ENCODE assay signal across 13 mouse cellular contexts in genomic region chr2:72908191-72908910, GRCm38 (mm10).
A peak's percentile ranks its signal among the peaks of the same experiment; 100 is the strongest.
DNase-seq lines count a peak whose midpoint lies in the region; ATAC-seq and TF ChIP-seq lines count a peak whose summit lies in the region.
"Had no signal": no experiment of that assay in that cellular context is flagged by ENCODE, and none has a peak within 500 bp of the region (broad histone marks: within the 10 kb centered on the region; RNA-seq: fewer than 3 reads in every experiment).

No protein-coding gene starts in this region.

- TF ChIP-seq POLR2A in ES-Bruce4 (IDR thresholded peaks at IDR 0.05; ENCODE audit: insufficient read depth, low read length): no peak

- no peak for TF ChIP-seq CTCF in ES-Bruce4 (IDR thresholded peaks at IDR 0.05; ENCODE audit: low read depth, low read length)

- H3K9ac ChIP-seq in ES-Bruce4 (ENCODE audit: low read depth, poor library complexity, severe bottlenecking): no peak overlapping the region
- H3K9ac ChIP-seq in intestine, embryonic 15.5 days: no peak overlapping the region
- H3K9ac ChIP-seq in liver, embryonic 13.5 days: no peak overlapping the region
- H3K9ac ChIP-seq: midbrain, embryonic 15.5 days had no signal

- 49% methylated on average over 20 of the region's 20 CpGs for WGBS in intestine, embryonic 15.5 days
- WGBS in liver, embryonic 13.5 days (ENCODE audit: insufficient replicate concordance): 67% methylated on average over 20 of the region's 20 CpGs

- peak overlapping the region; percentile 17; the same call in 1 of the 2 replicates for H3K4me3 ChIP-seq in ES-Bruce4 (ENCODE audit: low read depth, low read length)
- no peak overlapping the region for H3K4me3 ChIP-seq in intestine, embryonic 15.5 days (replicated peaks)
- H3K4me3 ChIP-seq in liver, embryonic 13.5 days (replicated peaks): no peak overlapping the region
- H3K4me3 ChIP-seq: erythroblast, embryonic 14.5 days; midbrain, embryonic 15.5 days had no signal

- no peak overlapping the region for H3K27ac ChIP-seq in ES-Bruce4 (ENCODE audit: insufficient read depth, low read length)
- H3K27ac ChIP-seq in intestine, embryonic 15.5 days: no peak overlapping the region
- peak overlapping the region; percentile 45 for H3K27ac ChIP-seq in liver, embryonic 13.5 days
- H3K27ac ChIP-seq: midbrain, embryonic 15.5 days had no signal

- H3K4me1 ChIP-seq in ES-Bruce4 (ENCODE audit: control insufficient read depth, insufficient read depth, low read length): no peaks in the 10 kb centered on the region
- no peaks in the 10 kb centered on the region for H3K4me1 ChIP-seq in intestine, embryonic 15.5 days (replicated peaks)
- H3K4me1 ChIP-seq in liver, embryonic 13.5 days (replicated peaks): no peaks in the 10 kb centered on the region

- H3K36me3 ChIP-seq in ES-Bruce4 (ENCODE audit: control insufficient read depth, insufficient read depth, low read length, poor library complexity, severe bottlenecking): no peaks in the 10 kb centered on the region
- no peaks in the 10 kb centered on the region for H3K36me3 ChIP-seq in intestine, embryonic 15.5 days
- no peaks in the 10 kb centered on the region for H3K36me3 ChIP-seq in liver, embryonic 13.5 days
- H3K36me3 ChIP-seq: midbrain, embryonic 15.5 days had no signal

- no peak for TF ChIP-seq EP300 in ES-Bruce4 (IDR thresholded peaks at IDR 0.05; ENCODE audit: insufficient read depth, low read depth, low read length)

- H3K4me2 ChIP-seq in intestine, embryonic 15.5 days (replicated peaks): 0 out of 2 replicates have a peak overlapping the region, but pooled peaks have one; percentile 9
- no peak overlapping the region for H3K4me2 ChIP-seq in liver, embryonic 13.5 days
- H3K4me2 ChIP-seq: midbrain, embryonic 15.5 days had no signal

- ATAC-seq in intestine, embryonic 15.5 days: 0 out of 2 replicates have a peak, but pooled peaks have one; percentile 25
- ATAC-seq in liver, embryonic 13.5 days (ENCODE audit: low read depth): peak; percentile 65
- ATAC-seq: lung, postnatal 0 days; midbrain, embryonic 15.5 days had no signal

- H3K27me3 ChIP-seq in ES-Bruce4 (ENCODE audit: control insufficient read depth, insufficient read depth, low read length, poor library complexity, severe bottlenecking): no peaks in the 10 kb centered on the region
- no peaks in the 10 kb centered on the region for H3K27me3 ChIP-seq in intestine, embryonic 15.5 days (replicated peaks)
- H3K27me3 ChIP-seq in liver, embryonic 13.5 days: no peaks in the 10 kb centered on the region
- H3K27me3 ChIP-seq: midbrain, embryonic 15.5 days had no signal

- peak; percentile 20 to 34 for DNase-seq in cerebellum, postnatal 25 days
- DNase-seq in cerebellum, adult 8-10 months: no peak
- DNase-seq in liver, embryonic 13.5 days: no peak
- DNase-seq in embryo, embryonic 9.5 days (ENCODE audit: extremely low spot score): no peak
- no peak for DNase-seq in left cerebral cortex, postnatal 14 days (ENCODE audit: low spot score in 2 of 2)
- no peak for DNase-seq in left cerebral cortex, postnatal 25 days (ENCODE audit: low spot score in 2 of 2)
- DNase-seq: cerebellum, adult 11 months; gastrocnemius, postnatal 14 days had no signal

- intact Hi-C loops in left cerebral cortex, postnatal 14 days (cut with DNase I): no loop called here
- intact Hi-C loops in left cerebral cortex, postnatal 25 days (cut with DNase I): no loop called here

- H3K9me3 ChIP-seq in ES-Bruce4 (replicated peaks; ENCODE audit: control insufficient read depth, insufficient read depth, low read length, poor library complexity, severe bottlenecking): no peaks in the 10 kb centered on the region
- no peaks in the 10 kb centered on the region for H3K9me3 ChIP-seq in intestine, embryonic 15.5 days
- no peaks in the 10 kb centered on the region for H3K9me3 ChIP-seq in liver, embryonic 13.5 days (replicated peaks)
- H3K9me3 ChIP-seq: midbrain, embryonic 15.5 days had no signal

Comparison
In these comparisons a context has a peak if more than half of its experiments do, and no peak if none do; other contexts are left out.
1. DNase-seq: peak in cerebellum, postnatal 25 days (2 of 2); none in cerebellum, adult 8-10 months (single experiment), liver, embryonic 13.5 days (single experiment), embryo, embryonic 9.5 days (single experiment), left cerebral cortex, postnatal 14 days (0 of 2) and left cerebral cortex, postnatal 25 days (0 of 2).